Mouse (Mus musculus) stomach, embryonic 15.5 days (tissue): ENCODE measurements around the gene Ly75. TPM values are rescaled to one million over a fixed set of nuclear protein-coding genes. Genes with fewer than 3 reads are reported as not detected.

Source experiments
- ATAC-seq: fragments of 200-750 bp; cut with Nextera tagmentation; 2 replicates; pipeline ENCODE4 v1.8.0; 2017; ENCODE audit warnings: low read depth, moderate number of reproducible peaks, moderate TSS enrichment; ENCODE audit not compliant: insufficient read depth, low FRiP score
- H3K27ac ChIP-seq: fragments of 300-500 bp; sonication (generic); 2 replicates; pipeline ENCODE4 v1.5.1; 2015; ENCODE audit warnings: mild to moderate bottlenecking, inconsistent platforms
- H3K27me3 ChIP-seq: fragments of 300-500 bp; sonication (generic); replicated peaks from 2 replicates; pipeline ENCODE4 v1.6.1; 2015; ENCODE audit warnings: inconsistent platforms
- H3K36me3 ChIP-seq: fragments of 300-500 bp; sonication (generic); 2 replicates; pipeline ENCODE4 v1.6.1; 2015; ENCODE audit warnings: inconsistent platforms
- H3K4me1 ChIP-seq: fragments of 300-500 bp; sonication (generic); 2 replicates; pipeline ENCODE4 v1.6.1; 2015; ENCODE audit warnings: inconsistent platforms
- H3K4me2 ChIP-seq: fragments of 300-500 bp; sonication (generic); 2 replicates; pipeline ENCODE4 v1.6.1; 2015; ENCODE audit warnings: mild to moderate bottlenecking, inconsistent platforms
- H3K4me3 ChIP-seq: fragments of 300-500 bp; sonication (generic); replicated peaks from 2 replicates; pipeline ENCODE4 v1.5.1; 2015; ENCODE audit warnings: inconsistent platforms
- H3K9ac ChIP-seq: fragments of 300-500 bp; sonication (generic); 2 replicates; pipeline ENCODE4 v1.6.1; 2015; ENCODE audit warnings: inconsistent platforms
- H3K9me3 ChIP-seq: fragments of 300-500 bp; sonication (generic); 2 replicates; pipeline ENCODE4 v1.6.1; 2016; ENCODE audit warnings: inconsistent platforms
- WGBS: fragments of 180-500 bp; shearing (Covaris S2); methylation state at CpG from one replicate; pipeline ENCODE4 v1.1.7; 2015; 5-methylcytosine and 5-hydroxymethylcytosine counted together
- polyA plus RNA-seq: library from polyadenylated mRNA; unstranded; fragments of >200 nt; fragmentation: Nextera tagmentation; extraction: Ambion mirVana; gene quantifications from 2 replicates; pipeline ENCODE4 v1.2.1, GENCODE M21; 2015

Gene Ly75
- polyA plus RNA-seq, 1 experiment from 2014 or later: 1.1 TPM

GRCm38 (mm10) chr2:60291381-60291780 is 91.7 kb downstream of the Ly75 start:
- no peaks in the 10 kb centered on the region for H3K27me3 ChIP-seq
- H3K9ac ChIP-seq: no peak overlapping the region
- no peak overlapping the region for H3K27ac ChIP-seq
- 88% methylated on average over 4 of the region's 4 CpGs for WGBS
- no peak overlapping the region for H3K4me3 ChIP-seq
- H3K36me3 ChIP-seq: no peaks in the 10 kb centered on the region
- ATAC-seq: no peak
- H3K4me2 ChIP-seq: no peak overlapping the region
- no peaks in the 10 kb centered on the region for H3K4me1 ChIP-seq
- H3K9me3 ChIP-seq: no peaks in the 10 kb centered on the region

GRCm38 (mm10) chr2:60289451-60289850 is 93.7 kb downstream of the Ly75 start:
- Histone ChIP-seq H3K4me2 (no peak overlapping the region), H3K27me3 (no peaks in the 10 kb centered on the region), H3K27ac (no peak overlapping the region), H3K4me1 (no peaks in the 10 kb centered on the region), H3K9me3 (no peaks in the 10 kb centered on the region), H3K9ac (no peak overlapping the region), H3K36me3 (no peaks in the 10 kb centered on the region), H3K4me3 (no peak overlapping the region)
- no peak for ATAC-seq
- 46% methylated on average over 1 of the region's 1 CpGs for WGBS

DNA sequence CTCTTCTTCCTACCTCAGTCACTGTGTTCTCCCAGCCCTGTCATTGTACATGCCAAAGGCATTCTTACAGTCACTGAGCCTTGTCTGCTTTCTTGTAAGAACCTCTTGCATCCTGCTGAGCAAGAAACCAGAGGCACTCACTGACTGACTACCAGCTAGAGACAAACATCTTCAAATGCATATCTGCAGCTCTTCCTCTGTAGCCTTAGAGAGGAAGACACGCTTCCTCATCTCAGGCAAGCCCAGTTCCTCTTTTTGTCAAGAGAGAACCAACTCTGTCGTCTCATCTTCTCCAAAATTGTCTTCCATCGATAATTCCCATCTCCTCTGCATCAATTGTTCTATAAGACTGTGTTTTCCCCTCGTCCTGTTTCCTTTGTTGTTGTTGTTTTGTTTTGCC is 94.5 kb downstream of the Ly75 start:
- H3K9ac ChIP-seq: no peak overlapping the region
- no peaks in the 10 kb centered on the region for H3K9me3 ChIP-seq
- H3K27me3 ChIP-seq: no peaks in the 10 kb centered on the region
- WGBS: 76% methylated on average over 4 of the region's 4 CpGs
- H3K4me2 ChIP-seq: no peak overlapping the region
- no peaks in the 10 kb centered on the region for H3K4me1 ChIP-seq
- H3K36me3 ChIP-seq: no peaks in the 10 kb centered on the region
- H3K4me3 ChIP-seq: no peak overlapping the region
- no peak overlapping the region for H3K27ac ChIP-seq
- no peak for ATAC-seq

- 85% methylated on average over 8 of the region's 8 CpGs for WGBS
- H3K9ac ChIP-seq: no peak overlapping the region
- H3K36me3 ChIP-seq: no peaks in the 10 kb centered on the region
- H3K27ac ChIP-seq: no peak overlapping the region
- no peak overlapping the region for H3K4me3 ChIP-seq
- ATAC-seq: no peak
- no peaks in the 10 kb centered on the region for H3K9me3 ChIP-seq
- H3K4me2 ChIP-seq: 0 out of 2 replicates have a peak overlapping the region, but pooled peaks have one; percentile 87
- no peaks in the 10 kb centered on the region for H3K4me1 ChIP-seq
- no peaks in the 10 kb centered on the region for H3K27me3 ChIP-seq
Observed at GRCm38 (mm10) chr2:60285107-60285617, 97.9 kb downstream of the Ly75 start.

DNA sequence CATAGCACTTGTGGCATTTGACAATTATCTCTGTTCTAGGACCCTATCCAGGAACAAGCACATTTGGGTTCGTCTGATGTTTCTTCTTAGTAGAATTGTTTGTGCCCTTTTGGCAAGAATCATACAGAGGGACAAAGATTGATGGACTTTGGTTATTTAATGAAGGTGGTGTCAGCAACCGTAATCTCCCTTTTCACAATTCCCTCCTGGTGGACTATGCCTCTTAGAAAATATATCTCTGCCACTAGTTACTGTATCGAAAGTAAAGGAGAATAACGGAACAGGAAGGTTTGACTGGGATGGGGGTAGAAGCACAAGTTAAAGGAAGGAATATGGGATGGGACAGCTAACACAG is 98.7 kb downstream of the Ly75 start, which contains the start of gene Cd302:
TSS of gene Cd302 (minus strand) at position 22 of the 355 bp plus-strand sequence.
- peak within 1 kb of the TSS; percentile 45 for H3K27ac ChIP-seq
- H3K4me3 ChIP-seq: peak within 1 kb of the TSS; percentile 46
- no peaks in the 10 kb centered on the region for H3K27me3 ChIP-seq
- peak within 1 kb of the TSS; percentile 27; the same call in 1 of the 2 replicates for H3K9ac ChIP-seq
- no peak for ATAC-seq
- no peaks in the 10 kb centered on the region for H3K9me3 ChIP-seq
- no peaks in the 10 kb centered on the region for H3K36me3 ChIP-seq
- no peaks in the 10 kb centered on the region for H3K4me1 ChIP-seq
- 28% methylated on average over 4 of the region's 4 CpGs for WGBS
- peak within 1 kb of the TSS; percentile 87 for H3K4me2 ChIP-seq

- under 1% methylated on average over 42 of the region's 42 CpGs for WGBS
- peak; percentile 75 for ATAC-seq
- peak overlapping the region; percentile 46 for H3K4me3 ChIP-seq
- H3K9ac ChIP-seq: peak overlapping the region; percentile 27; the same call in 1 of the 2 replicates
- H3K4me2 ChIP-seq: peak overlapping the region; percentile 87
- H3K36me3 ChIP-seq: no peaks in the 10 kb centered on the region
- H3K9me3 ChIP-seq: no peaks in the 10 kb centered on the region
- peak overlapping the region; percentile 45 for H3K27ac ChIP-seq
- H3K4me1 ChIP-seq: no peaks in the 10 kb centered on the region
- H3K27me3 ChIP-seq: no peaks in the 10 kb centered on the region
Observed at GRCm38 (mm10) chr2:60283751-60284466, 99.2 kb downstream of the Ly75 start.

GRCm38 (mm10) chr2:60283208-60283750 is 99.8 kb downstream of the Ly75 start:
- Histone ChIP-seq H3K36me3 (no peaks in the 10 kb centered on the region), H3K4me3 (peak overlapping the region; percentile 46), H3K27me3 (no peaks in the 10 kb centered on the region), H3K27ac (peak overlapping the region; percentile 45; the same call in 1 of the 2 replicates), H3K9me3 (no peaks in the 10 kb centered on the region), H3K4me1 (no peaks in the 10 kb centered on the region), H3K9ac (peak overlapping the region; percentile 27; the same call in 1 of the 2 replicates), H3K4me2 (peak overlapping the region; percentile 87)
- ATAC-seq: no peak
- 13% methylated on average over 9 of the region's 9 CpGs for WGBS

GRCm38 (mm10) chr2:60282625-60283024 is 100.5 kb downstream of the Ly75 start:
- H3K27ac ChIP-seq: no peak overlapping the region
- H3K9ac ChIP-seq: no peak overlapping the region
- no peaks in the 10 kb centered on the region for H3K36me3 ChIP-seq
- H3K27me3 ChIP-seq: no peaks in the 10 kb centered on the region
- no peaks in the 10 kb centered on the region for H3K9me3 ChIP-seq
- WGBS: 62% methylated on average over 4 of the region's 4 CpGs
- no peaks in the 10 kb centered on the region for H3K4me1 ChIP-seq
- no peak overlapping the region for H3K4me3 ChIP-seq
- peak overlapping the region; percentile 87; the same call in 1 of the 2 replicates for H3K4me2 ChIP-seq
- ATAC-seq: no peak

GRCm38 (mm10) chr2:60278627-60279026 is 104.5 kb downstream of the Ly75 start:
- ATAC-seq: no peak
- Histone ChIP-seq H3K4me2 (no peak overlapping the region), H3K36me3 (no peaks in the 10 kb centered on the region), H3K9ac (no peak overlapping the region), H3K27ac (no peak overlapping the region), H3K4me1 (no peaks in the 10 kb centered on the region), H3K27me3 (no peaks in the 10 kb centered on the region), H3K9me3 (no peaks in the 10 kb centered on the region), H3K4me3 (no peak overlapping the region)
- 86% methylated on average over 4 of the region's 4 CpGs for WGBS

- H3K9ac ChIP-seq: no peak overlapping the region
- no peaks in the 10 kb centered on the region for H3K4me1 ChIP-seq
Observed at GRCm38 (mm10) chr2:60269856-60270479, 113.1 kb downstream of the Ly75 start.

DNA sequence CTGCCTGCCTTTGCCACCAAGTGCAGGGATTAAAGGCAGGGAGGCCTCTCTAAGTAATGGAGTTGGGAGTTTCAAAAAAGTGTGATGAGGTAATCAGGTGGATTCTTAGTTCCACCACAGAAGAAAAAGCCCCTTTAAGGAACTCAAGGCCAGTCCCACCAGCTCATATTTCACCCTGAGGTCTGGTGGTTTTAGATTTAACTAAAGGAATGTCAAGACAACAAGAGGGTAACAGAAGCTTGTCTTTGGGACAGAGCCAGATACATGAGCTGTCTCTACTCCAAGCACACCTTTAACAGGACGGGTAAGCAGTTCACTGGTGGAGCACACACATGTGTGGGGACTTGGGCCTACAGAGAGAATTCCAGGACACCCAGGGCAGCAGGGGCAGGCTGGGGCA is 115.5 kb downstream of the Ly75 start:
- Histone ChIP-seq H3K27me3 (no peaks in the 10 kb centered on the region), H3K4me1 (no peaks in the 10 kb centered on the region), H3K4me2 (no peak overlapping the region), H3K4me3 (no peak overlapping the region), H3K9me3 (no peaks in the 10 kb centered on the region), H3K9ac (no peak overlapping the region), H3K36me3 (no peaks in the 10 kb centered on the region), H3K27ac (no peak overlapping the region)
- ATAC-seq: no peak
- 53% methylated on average over 1 of the region's 1 CpGs for WGBS

More at GRCm38 (mm10) chr2:60269856-60270479, 113.1 kb downstream of the Ly75 start:
- no peaks in the 10 kb centered on the region for H3K9me3 ChIP-seq
- no peak overlapping the region for H3K4me2 ChIP-seq
- WGBS: 91% methylated on average over 14 of the region's 14 CpGs
- no peak for ATAC-seq
- no peak overlapping the region for H3K4me3 ChIP-seq
- no peaks in the 10 kb centered on the region for H3K36me3 ChIP-seq
- H3K27me3 ChIP-seq: no peaks in the 10 kb centered on the region
- H3K27ac ChIP-seq: no peak overlapping the region
